Mouse (Mus musculus) olfactory bulb, adult 2 months (tissue): ENCODE data around the gene Osgepl1.

Experiments
- CTCF ChIP-seq: fragments of 200-500 bp; IDR thresholded peaks from 2 replicates; pipeline ENCODE4 v1.5.1; 2012; ENCODE audit warnings: low read depth, mild to moderate bottlenecking, low read length, moderate library complexity; ENCODE audit not compliant: insufficient read depth
- POLR2A ChIP-seq: fragments of 200-500 bp; IDR thresholded peaks from 2 replicates; pipeline ENCODE4 v1.6.1; 2012; ENCODE audit warnings: mild to moderate bottlenecking, low read depth, low read length, moderate library complexity; ENCODE audit not compliant: insufficient read depth

DNA sequence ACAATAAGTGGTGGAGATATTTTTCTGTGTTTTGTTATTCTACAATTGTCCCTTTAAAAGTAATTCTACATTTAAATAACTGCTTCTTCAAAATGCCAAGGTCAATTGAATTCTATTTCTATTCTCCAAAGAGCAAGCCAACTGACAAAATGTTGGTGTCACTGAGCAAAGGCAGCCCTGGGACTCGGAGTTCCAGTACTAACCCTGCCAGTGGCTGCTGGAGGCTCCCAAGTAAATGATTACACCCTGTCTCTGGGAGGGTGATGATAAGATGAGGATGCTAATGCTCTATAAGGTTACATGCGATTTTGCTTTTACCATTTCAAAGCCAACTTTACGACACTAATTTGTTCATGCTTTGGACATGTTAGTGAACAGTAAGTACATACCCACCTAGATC lies 43.5 kb upstream of the Osgepl1 start:
- TF ChIP-seq CTCF, result no peak
- no peak for TF ChIP-seq POLR2A
